9 mouse cellular contexts compared by ENCODE assay signal in genomic region chr12:85269821-85270220, GRCm38 (mm10). TPM values are rescaled to one million over a fixed set of nuclear protein-coding genes. Genes with fewer than 3 reads are reported as not detected.
DNase-seq lines count a peak whose midpoint lies in the region; ATAC-seq and TF ChIP-seq lines count a peak whose summit lies in the region.
"Had no signal": no experiment of that assay in that cellular context is flagged by ENCODE, and none has a peak within 500 bp of the region (broad histone marks: within the 10 kb centered on the region; RNA-seq: fewer than 3 reads in every experiment).

No protein-coding gene starts in this region.

- H3K9ac ChIP-seq in embryonic facial prominence, embryonic 14.5 days (ENCODE audit: low read depth, low read length) = peak overlapping the region; percentile 74
- peak overlapping the region; percentile 48; the same call in 1 of the 2 replicates for H3K9ac ChIP-seq in intestine, postnatal 0 days (ENCODE audit: low read depth, low read length)
- H3K9ac ChIP-seq in neural tube, embryonic 13.5 days = peak overlapping the region; percentile 68

- H3K9me3 ChIP-seq in embryonic facial prominence, embryonic 14.5 days (ENCODE audit: control insufficient read depth, low read length) = no peaks in the 10 kb centered on the region
- H3K9me3 ChIP-seq in intestine, postnatal 0 days (ENCODE audit: control insufficient read depth) = no peaks in the 10 kb centered on the region
- H3K9me3 ChIP-seq in neural tube, embryonic 13.5 days = no peaks in the 10 kb centered on the region

- WGBS in embryonic facial prominence, embryonic 14.5 days = 32% methylated on average over 3 of the region's 3 CpGs
- 53% methylated on average over 3 of the region's 3 CpGs for WGBS in intestine, postnatal 0 days
- 50% methylated on average over 3 of the region's 3 CpGs for WGBS in neural tube, embryonic 13.5 days

- peaks cover 21% of the 10 kb centered on the region for H3K4me1 ChIP-seq in embryonic facial prominence, embryonic 14.5 days (ENCODE audit: control insufficient read depth, insufficient read depth, low read length)
- H3K4me1 ChIP-seq in intestine, postnatal 0 days (replicated peaks; ENCODE audit: control insufficient read depth, insufficient read depth, low read length) = 0 out of 2 replicates have a peak, but pooled peaks cover 3% of the 10 kb centered on the region
- peaks cover 11% of the 10 kb centered on the region; the same call in 1 of the 2 replicates for H3K4me1 ChIP-seq in neural tube, embryonic 13.5 days (replicated peaks)

- H3K4me2 ChIP-seq in embryonic facial prominence, embryonic 14.5 days (ENCODE audit: low read depth, low read length) = peak overlapping the region; percentile 66
- H3K4me2 ChIP-seq in intestine, postnatal 0 days (replicated peaks; ENCODE audit: low read depth) = peak overlapping the region; percentile 66
- H3K4me2 ChIP-seq in neural tube, embryonic 13.5 days = peak overlapping the region; percentile 63

- H3K36me3 ChIP-seq in embryonic facial prominence, embryonic 14.5 days (ENCODE audit: control insufficient read depth, insufficient read depth, low read length) = no peaks in the 10 kb centered on the region
- H3K36me3 ChIP-seq in intestine, postnatal 0 days (ENCODE audit: control insufficient read depth, insufficient read depth) = no peaks in the 10 kb centered on the region
- H3K36me3 ChIP-seq in neural tube, embryonic 13.5 days = peaks cover 13% of the 10 kb centered on the region

- intact Hi-C loops in left cerebral cortex, adult 2 months (cut with DNase I) = no loop called here

- TF ChIP-seq CTCF in left cerebral cortex, adult 2 months (IDR thresholded peaks at IDR 0.05) = no peak
- TF ChIP-seq CTCF in intestine, postnatal 0 days (IDR thresholded peaks at IDR 0.05; ENCODE audit: low read depth) = no peak

- ATAC-seq in embryonic facial prominence, embryonic 14.5 days (ENCODE audit: low read depth) = no peak
- no peak for ATAC-seq in intestine, postnatal 0 days
- 0 out of 2 replicates have a peak, but pooled peaks have one; percentile 3 for ATAC-seq in neural tube, embryonic 13.5 days (ENCODE audit: low read depth)
- ATAC-seq in monocyte, adult 5-6 weeks (replicated peaks; ENCODE audit: insufficient number of reproducible peaks, low FRiP score, low TSS enrichment, poor library complexity, severe bottlenecking) = no peak

- H3K4me3 ChIP-seq in left cerebral cortex, adult 2 months = peak overlapping the region; percentile 78
- peak overlapping the region; percentile 58 for H3K4me3 ChIP-seq in embryonic facial prominence, embryonic 14.5 days (ENCODE audit: low read depth, low read length)
- peak overlapping the region; percentile 57 for H3K4me3 ChIP-seq in intestine, postnatal 0 days (ENCODE audit: low read depth, low read length)
- H3K4me3 ChIP-seq in neural tube, embryonic 13.5 days = peak overlapping the region; percentile 50

- DNase-seq in left cerebral cortex, adult 2 months (ENCODE audit: extremely low spot score in 1 of 2, low spot score in 2 of 2) = no peak
- no peak for DNase-seq in left cerebral cortex, adult 18-20 months (ENCODE audit: low spot score in 2 of 2)
- DNase-seq in embryonic facial prominence, embryonic 14.5 days (ENCODE audit: low spot score) = no peak
- DNase-seq in cerebellum, postnatal 4 days (ENCODE audit: low spot score in 2 of 2) = no peak
- DNase-seq in spleen, postnatal 36 days (ENCODE audit: low spot score in 2 of 2) = no peak

- no peaks in the 10 kb centered on the region for H3K27me3 ChIP-seq in embryonic facial prominence, embryonic 14.5 days (replicated peaks; ENCODE audit: control insufficient read depth, insufficient read depth, low read length)
- H3K27me3 ChIP-seq in intestine, postnatal 0 days (replicated peaks; ENCODE audit: control insufficient read depth, insufficient read depth, low read length) = no peaks in the 10 kb centered on the region
- H3K27me3 ChIP-seq in neural tube, embryonic 13.5 days = no peaks in the 10 kb centered on the region

- peak overlapping the region; percentile 84 for H3K27ac ChIP-seq in left cerebral cortex, adult 2 months
- H3K27ac ChIP-seq in embryonic facial prominence, embryonic 14.5 days (replicated peaks; ENCODE audit: low read depth, low read length) = peak overlapping the region; percentile 90
- peak overlapping the region; percentile 8; the same call in 1 of the 2 replicates for H3K27ac ChIP-seq in intestine, postnatal 0 days (ENCODE audit: low read depth, low read length)
- peak overlapping the region; percentile 78 for H3K27ac ChIP-seq in neural tube, embryonic 13.5 days (replicated peaks)

RNA-seq across cellular contexts. Expression of gene Mlh3, which starts 0.6 kb away (rescaled TPM):
- total RNA-seq in left cerebral cortex, adult 2 months (2021) = 10 to 100 TPM; 16.6 to 17.4 TPM
- total RNA-seq in left cerebral cortex, adult 18-20 months (2021) = 10 to 100 TPM; 17.5 TPM
- polyA plus RNA-seq in embryonic facial prominence, embryonic 14.5 days (2014; fragmentation: Nextera tagmentation; extraction: Ambion mirVana) = 8.3 and 9.0 TPM in 2 replicates
- polyA plus RNA-seq in intestine, postnatal 0 days (2015; fragmentation: Nextera tagmentation; extraction: Ambion mirVana) = 2.5 and 3.0 TPM in 2 replicates
- polyA plus RNA-seq in neural tube, embryonic 13.5 days (2015; fragmentation: Nextera tagmentation; extraction: Ambion mirVana) = 8.7 and 9.6 TPM in 2 replicates
- 4.7 to 8.6 TPM (median 7.4 TPM) in 3 replicates for total RNA-seq in monocyte, adult 5-6 weeks (2017)

RNA-seq across cellular contexts. Expression of gene Acyp1, which starts 18.4 kb away (rescaled TPM):
- total RNA-seq in left cerebral cortex, adult 2 months (2021) = 10 to 100 TPM; 32.9 to 37.4 TPM
- 10 to 100 TPM; 33.2 to 36.4 TPM for total RNA-seq in left cerebral cortex, adult 18-20 months (2021)
- 39.8 and 49.1 TPM in 2 replicates for polyA plus RNA-seq in embryonic facial prominence, embryonic 14.5 days (2014; fragmentation: Nextera tagmentation; extraction: Ambion mirVana)
- 50.3 and 51.9 TPM in 2 replicates for polyA plus RNA-seq in intestine, postnatal 0 days (2015; fragmentation: Nextera tagmentation; extraction: Ambion mirVana)
- polyA plus RNA-seq in neural tube, embryonic 13.5 days (2015; fragmentation: Nextera tagmentation; extraction: Ambion mirVana) = 66.1 and 74.5 TPM in 2 replicates
- total RNA-seq in monocyte, adult 5-6 weeks (2017) = 29.6 to 30.7 TPM (median 30.7 TPM) in 3 replicates

RNA-seq across cellular contexts. Expression of gene Zc2hc1c, which starts 18.6 kb away (rescaled TPM):
- 1 to 10 TPM; 2.0 to 2.8 TPM for total RNA-seq in left cerebral cortex, adult 2 months (2021)
- total RNA-seq in left cerebral cortex, adult 18-20 months (2021) = 1 to 10 TPM; 2.3 to 2.8 TPM
- polyA plus RNA-seq in embryonic facial prominence, embryonic 14.5 days (2014; fragmentation: Nextera tagmentation; extraction: Ambion mirVana) = 1.4 and 1.8 TPM in 2 replicates
- 0.86 and 0.96 TPM in 2 replicates for polyA plus RNA-seq in intestine, postnatal 0 days (2015; fragmentation: Nextera tagmentation; extraction: Ambion mirVana)
- polyA plus RNA-seq in neural tube, embryonic 13.5 days (2015; fragmentation: Nextera tagmentation; extraction: Ambion mirVana) = 1.1 and 1.2 TPM in 2 replicates
- 0.11 TPM in 1 of 3 replicates, not detected in the others for total RNA-seq in monocyte, adult 5-6 weeks (2017)
- total RNA-seq: neutrophil, adult 5-6 weeks had no signal

RNA-seq across cellular contexts. Expression of gene Eif2b2, which starts 50.5 kb away (rescaled TPM):
- 10 to 100 TPM; 58.5 to 74.0 TPM for total RNA-seq in left cerebral cortex, adult 2 months (2021)
- 10 to 100 TPM; 63.4 to 67.2 TPM for total RNA-seq in left cerebral cortex, adult 18-20 months (2021)
- polyA plus RNA-seq in embryonic facial prominence, embryonic 14.5 days (2014; fragmentation: Nextera tagmentation; extraction: Ambion mirVana) = 74.5 and 91.6 TPM in 2 replicates
- 44.5 and 44.9 TPM in 2 replicates for polyA plus RNA-seq in intestine, postnatal 0 days (2015; fragmentation: Nextera tagmentation; extraction: Ambion mirVana)
- 85.5 and 85.6 TPM in 2 replicates for polyA plus RNA-seq in neural tube, embryonic 13.5 days (2015; fragmentation: Nextera tagmentation; extraction: Ambion mirVana)
- 32.1 to 63.3 TPM (median 55.5 TPM) in 3 replicates for total RNA-seq in monocyte, adult 5-6 weeks (2017)

Comparison
In these comparisons a context has a peak if more than half of its experiments do, and no peak if none do; other contexts are left out.
1. H3K27ac ChIP-seq: peak in every context shown above with its lines; median percentile 90 in embryonic facial prominence, embryonic 14.5 days; 84 in left cerebral cortex, adult 2 months; 78 in neural tube, embryonic 13.5 days; 8 in intestine, postnatal 0 days.